Mouse (Mus musculus) E14TG2a.4 (cell line): Measurements from ENCODE around the gene Tfe3.

Source experiments
- CTCF ChIP-seq: conservative IDR thresholded peaks from 2 replicates; pipeline ENCODE4 v1.5.1; 2014; ENCODE audit warnings: low read length
- POU5F1 ChIP-seq: IDR thresholded peaks from 2 replicates; pipeline ENCODE4 v1.6.1; 2014; ENCODE audit warnings: low read length, borderline replicate concordance

DNA sequence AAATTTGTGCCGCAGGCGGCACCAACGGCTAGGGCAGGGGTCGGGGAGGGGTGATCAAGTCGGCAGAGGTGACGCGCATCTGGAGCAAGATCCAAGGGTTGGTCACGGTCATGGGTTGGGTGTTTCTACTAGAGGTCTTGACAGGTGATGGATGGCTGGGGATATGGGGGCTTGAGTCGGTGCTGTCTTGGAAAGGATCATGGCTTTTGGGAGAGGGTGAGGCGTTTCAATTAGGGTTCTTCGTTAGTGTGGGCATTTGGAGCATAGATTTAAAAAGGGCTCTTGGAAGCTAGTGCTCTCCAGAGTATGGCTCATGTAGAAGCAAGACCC is 40.1 kb upstream of the Tfe3 start:
- TF ChIP-seq CTCF (no peak), POU5F1 (no peak)
